Mouse (Mus musculus) small intestine, adult 2 months (tissue): ENCODE results near the gene Armc10.
"Not testable (repeated sequence)": the region's sequence is repeated elsewhere in the genome, so short reads cannot be mapped to it uniquely, and the experiment has no call there.

Source experiments
- CTCF ChIP-seq: fragments of 200-500 bp; IDR thresholded peaks from 2 replicates; pipeline ENCODE4 v1.5.1; 2012; ENCODE audit warnings: low read depth, mild to moderate bottlenecking, control low read depth, inconsistent platforms, low read length, moderate library complexity, mixed read lengths; ENCODE audit not compliant: insufficient replicate concordance, insufficient read length; ENCODE audit errors: extremely low read depth
- POLR2A ChIP-seq: fragments of 200-500 bp; IDR thresholded peaks from 2 replicates; pipeline ENCODE4 v1.6.1; 2012; ENCODE audit warnings: low read depth, mild to moderate bottlenecking, control low read depth, inconsistent platforms, low read length, moderate library complexity

- TF ChIP-seq POLR2A, CTCF: not testable (repeated sequence)
Observed at GRCm38 (mm10) chr5:21614299-21614698, 31.3 kb upstream of the Armc10 start.
